Mouse (Mus musculus): ENCODE data around the gene Clybl. TPM values are rescaled to one million over a fixed set of nuclear protein-coding genes. Genes with fewer than 3 reads are reported as not detected.

Gene Clybl
- total RNA-seq, 2 experiments from 2014 or later = 68.1 to 80.2 TPM

GRCm38 (mm10) chr14:122283959-122284358 is 102.5 kb downstream of the Clybl start:
- DNase-seq = no peak
- intact Hi-C loops (cut with DNase I; ENCODE audit: low total_unique reads) = no loop called here

GRCm38 (mm10) chr14:122296399-122296798 is 114.9 kb downstream of the Clybl start:
- intact Hi-C loops (cut with DNase I; ENCODE audit: low total_unique reads) = no loop called here
- DNase-seq = no peak

GRCm38 (mm10) chr14:122296864-122297263 is 115.4 kb downstream of the Clybl start:
- DNase-seq = no peak
- intact Hi-C loops (cut with DNase I; ENCODE audit: low total_unique reads) = no loop called here

- intact Hi-C loops (cut with DNase I; ENCODE audit: low total_unique reads) = no loop called here
- DNase-seq = no peak
Observed at GRCm38 (mm10) chr14:122297386-122298109, 116.0 kb downstream of the Clybl start.

- intact Hi-C loops (cut with DNase I; ENCODE audit: low total_unique reads) = no loop called here
- no peak for DNase-seq
Observed at GRCm38 (mm10) chr14:122300261-122300660, 118.8 kb downstream of the Clybl start.

- intact Hi-C loops (cut with DNase I; ENCODE audit: low total_unique reads) = no loop called here
- DNase-seq = no peak
Observed at GRCm38 (mm10) chr14:122303821-122304220, 122.3 kb downstream of the Clybl start.

GRCm38 (mm10) chr14:122305132-122305531 is 123.6 kb downstream of the Clybl start:
- no peak for DNase-seq
- intact Hi-C loops (cut with DNase I; ENCODE audit: low total_unique reads) = no loop called here

GRCm38 (mm10) chr14:122312415-122312814 is 130.9 kb downstream of the Clybl start:
- intact Hi-C loops (cut with DNase I; ENCODE audit: low total_unique reads) = no loop called here
- DNase-seq = no peak

- intact Hi-C loops (cut with DNase I; ENCODE audit: low total_unique reads) = no loop called here
- DNase-seq = no peak
Observed at GRCm38 (mm10) chr14:122313328-122313727, 131.8 kb downstream of the Clybl start.

GRCm38 (mm10) chr14:122315743-122316142 is 134.2 kb downstream of the Clybl start:
- intact Hi-C loops (cut with DNase I; ENCODE audit: low total_unique reads) = no loop called here
- DNase-seq = no peak

- no peak for DNase-seq
Observed at GRCm38 (mm10) chr14:122322136-122322535, 140.6 kb downstream of the Clybl start.

GRCm38 (mm10) chr14:122323838-122324458 is 142.4 kb downstream of the Clybl start:
- DNase-seq = no peak
- intact Hi-C loops (cut with DNase I; ENCODE audit: low total_unique reads) = no loop called here

More at GRCm38 (mm10) chr14:122322136-122322535, 140.6 kb downstream of the Clybl start:
- intact Hi-C loops (cut with DNase I; ENCODE audit: low total_unique reads) = no loop called here

- no peak for DNase-seq
- intact Hi-C loops (cut with DNase I; ENCODE audit: low total_unique reads) = no loop called here
Observed at GRCm38 (mm10) chr14:122330136-122330535, 148.6 kb downstream of the Clybl start.

GRCm38 (mm10) chr14:122330716-122331115 is 149.2 kb downstream of the Clybl start:
- DNase-seq = no peak
- intact Hi-C loops (cut with DNase I; ENCODE audit: low total_unique reads) = no loop called here

GRCm38 (mm10) chr14:122331635-122332460 is 150.3 kb downstream of the Clybl start:
- intact Hi-C loops (cut with DNase I; ENCODE audit: low total_unique reads) = no loop called here
- DNase-seq = no peak

- no peak for DNase-seq
Observed at GRCm38 (mm10) chr14:122336957-122337356, 155.5 kb downstream of the Clybl start.

GRCm38 (mm10) chr14:122338784-122339183 is 157.3 kb downstream of the Clybl start:
- DNase-seq = no peak
- intact Hi-C loops (cut with DNase I; ENCODE audit: low total_unique reads) = no loop called here

More at GRCm38 (mm10) chr14:122336957-122337356, 155.5 kb downstream of the Clybl start:
- intact Hi-C loops (cut with DNase I; ENCODE audit: low total_unique reads) = no loop called here

- intact Hi-C loops (cut with DNase I; ENCODE audit: low total_unique reads) = no loop called here
- no peak for DNase-seq
Observed at GRCm38 (mm10) chr14:122340141-122340540, 158.6 kb downstream of the Clybl start.

- no peak for DNase-seq
- intact Hi-C loops (cut with DNase I; ENCODE audit: low total_unique reads) = no loop called here
Observed at GRCm38 (mm10) chr14:122341591-122342360, 160.3 kb downstream of the Clybl start.

All from gastrocnemius, postnatal 14 days (tissue).